Mouse (Mus musculus): ENCODE data around the gene Vmn1r35.
"Not testable (repeated sequence)": the region's sequence is repeated elsewhere in the genome, so short reads cannot be mapped to it uniquely, and the experiment has no call there.

Vmn1r35 gene

GRCm38 (mm10) chr6:66685806-66686205 lies at the start of gene Vmn1r35:
TSS of gene Vmn1r35 (minus strand) at chr6:66685906.
- DNase-seq: no peak

GRCm38 (mm10) chr6:66729082-66729481 lies 43.4 kb upstream of the Vmn1r35 start, which contains the start of gene Vmn1r37:
TSS of gene Vmn1r37 (plus strand) at chr6:66729382.
- not testable (repeated sequence) for DNase-seq

- DNase-seq: not testable (repeated sequence)
These were observed 33.4 kb upstream of the Vmn1r35 start, which contains the start of gene Vmn1r36 for GRCm38 (mm10) chr6:66719068-66719467. TSS of gene Vmn1r36 (minus strand) at chr6:66719168.

- no peak for DNase-seq
These were observed 28.1 kb upstream of the Vmn1r35 start for GRCm38 (mm10) chr6:66713854-66714253.

- no peak for DNase-seq
These were observed 23.2 kb upstream of the Vmn1r35 start for GRCm38 (mm10) chr6:66708901-66709300.

- DNase-seq: no peak
These were observed 41.9 kb downstream of the Vmn1r35 start, which contains the start of gene Vmn1r34 for GRCm38 (mm10) chr6:66643779-66644178. TSS of gene Vmn1r34 (minus strand) at chr6:66643879.

Data from cerebellum, adult 18-20 months (tissue).